Mouse (Mus musculus) kidney, adult 11 months (tissue): ENCODE data around the gene Nop16.
A peak's percentile ranks its signal among the peaks of the same experiment; 100 is the strongest.

Source experiments
- DNase-seq: peaks from one replicate; pipeline ENCODE4 v3.0.0; 2022

Gene Nop16

DNA sequence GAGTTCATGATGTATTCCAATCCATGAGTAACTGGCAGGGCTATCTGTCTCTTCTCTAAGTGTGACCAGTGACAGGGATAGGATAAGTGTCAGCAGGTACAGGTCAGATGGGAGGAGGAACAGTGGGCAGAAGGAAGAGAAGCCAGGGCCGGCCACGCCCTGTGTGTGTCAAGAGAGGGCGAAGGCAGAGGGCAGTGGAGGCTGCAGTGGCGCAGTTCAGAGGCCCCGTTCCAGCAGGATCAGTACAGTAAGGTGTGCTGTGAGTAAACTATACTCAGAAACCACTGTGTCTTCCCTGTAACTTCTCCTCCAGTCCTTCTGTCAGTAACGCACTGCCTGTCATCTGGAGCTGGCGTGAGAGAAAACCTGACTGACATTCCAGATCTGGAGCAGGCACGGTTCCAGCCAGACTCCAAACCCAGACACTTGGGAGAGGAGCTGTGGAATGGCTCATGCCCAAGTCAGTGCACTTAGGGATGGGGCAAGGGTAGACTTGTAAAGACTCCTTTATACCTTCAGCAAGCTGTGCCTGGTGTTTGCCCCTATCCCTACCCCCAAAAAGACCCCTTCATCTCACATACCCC is 6.3 kb upstream of the Nop16 start:
- DNase-seq: no peak

DNA sequence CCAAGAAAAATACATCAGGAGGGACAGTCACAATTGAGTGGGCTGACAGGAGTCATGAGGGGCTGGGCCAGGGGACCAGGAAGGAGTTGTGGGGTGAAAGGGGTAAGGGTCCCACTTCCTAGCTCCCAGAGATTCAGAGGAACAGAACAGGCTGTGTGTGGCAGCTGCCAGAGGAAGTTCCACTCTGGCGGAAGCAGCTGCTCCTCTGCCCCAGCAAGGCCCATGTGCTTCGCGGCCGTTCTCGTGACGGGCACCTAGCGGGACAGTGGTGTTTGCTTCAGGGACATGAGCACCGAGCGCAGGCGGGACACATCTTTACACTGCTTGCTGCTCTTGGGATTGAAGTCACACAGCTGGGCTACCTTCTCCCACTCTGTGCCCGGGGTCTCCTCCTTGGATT is 3.7 kb upstream of the Nop16 start:
- DNase-seq: no peak

DNA sequence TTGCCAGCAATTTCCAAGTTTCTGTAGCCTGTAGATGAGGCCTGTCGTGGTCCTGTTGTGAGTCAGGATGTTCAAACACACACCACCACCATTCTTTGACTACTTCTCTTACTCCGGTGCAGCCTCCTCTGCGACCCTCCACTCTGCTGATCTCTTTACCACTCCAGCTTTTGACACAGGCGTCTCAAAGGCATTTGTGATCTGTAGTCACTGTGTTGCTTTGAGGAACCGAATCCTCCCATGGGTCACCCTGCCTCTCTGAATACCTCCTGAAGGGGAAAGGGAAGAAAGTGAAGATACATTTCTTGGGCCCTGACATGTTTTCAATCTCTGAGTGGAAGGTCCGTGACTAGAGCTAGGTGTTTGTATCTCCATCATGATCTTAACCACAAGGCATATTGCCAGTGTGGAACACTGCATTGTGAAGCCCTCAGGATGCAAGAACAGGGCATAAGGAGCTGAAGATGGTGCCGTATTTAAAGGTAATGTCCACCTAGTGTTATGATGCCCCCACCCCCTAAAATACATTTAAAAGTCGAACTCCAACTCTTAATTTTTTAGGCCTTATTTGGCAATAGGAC is 2.0 kb upstream of the Nop16 start:
- DNase-seq: no peak

DNA sequence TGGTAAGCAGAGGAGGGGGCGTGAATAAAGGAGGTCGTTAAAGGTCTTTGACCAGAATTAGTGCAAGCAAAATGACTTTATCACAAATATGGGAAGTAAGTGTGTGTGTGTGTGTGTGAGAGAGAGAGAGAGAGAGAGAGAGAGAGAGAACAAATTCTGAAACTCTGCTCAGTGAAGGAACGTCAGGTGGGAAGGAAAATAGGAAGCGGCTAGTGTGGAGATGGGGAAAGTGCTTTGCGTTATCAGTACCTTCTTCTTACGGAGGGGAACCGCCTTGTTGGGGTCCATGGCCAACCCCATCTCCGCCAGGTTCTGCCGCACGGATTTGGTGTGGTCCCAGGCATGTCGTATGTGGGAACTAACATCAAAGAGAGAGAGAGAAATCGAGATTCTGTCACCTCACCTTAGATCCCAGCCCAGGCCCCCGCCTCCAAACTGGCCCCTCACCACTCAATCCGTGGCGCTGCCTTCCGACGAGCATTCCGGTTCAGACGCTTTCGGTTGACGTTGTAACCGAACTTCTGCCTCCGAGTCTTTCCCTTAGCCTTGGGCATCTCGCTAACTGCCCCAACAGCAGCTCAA is 385 bp downstream of the Nop16 start:
- DNase-seq: no peak

DNA sequence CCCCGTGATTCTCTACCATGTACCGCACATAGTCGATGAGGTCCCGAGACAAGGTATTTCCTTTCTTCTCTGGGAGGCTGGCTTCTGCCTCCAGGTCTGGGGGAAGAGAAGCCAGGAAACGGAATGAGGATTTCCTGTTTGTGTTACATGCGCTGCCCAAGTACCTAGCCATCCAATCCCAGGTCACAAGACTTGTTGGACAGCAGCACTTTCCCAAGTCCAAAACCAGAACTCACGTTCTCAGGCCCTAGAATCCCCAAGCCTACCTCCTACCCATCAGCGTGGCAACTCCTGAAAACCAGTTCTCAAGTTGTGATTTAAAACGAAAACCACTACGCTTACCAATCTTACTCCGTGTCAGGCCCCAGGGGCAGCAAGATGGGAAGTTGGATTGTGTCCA is 4.1 kb downstream of the Nop16 start:
- DNase-seq: no peak

DNA sequence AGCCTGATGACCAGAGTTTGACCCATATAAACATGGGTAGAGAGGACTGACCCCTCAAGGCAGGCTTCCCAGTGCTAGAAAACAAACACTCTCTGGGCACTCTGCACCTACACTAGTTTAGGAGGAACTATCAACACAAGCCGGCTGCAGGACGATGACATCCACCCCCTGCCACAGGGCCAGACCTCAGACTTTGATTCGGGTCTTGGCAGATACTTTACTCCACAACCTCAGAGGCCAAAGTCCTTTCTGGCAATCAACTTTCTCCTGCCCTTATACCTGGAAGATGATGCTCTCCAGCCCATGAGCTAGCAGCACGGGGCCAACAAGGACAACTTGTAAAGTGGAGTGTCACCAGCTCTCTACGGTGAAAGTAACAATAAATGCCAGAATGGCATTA is 7.0 kb downstream of the Nop16 start:
- DNase-seq: peak; percentile 56

DNA sequence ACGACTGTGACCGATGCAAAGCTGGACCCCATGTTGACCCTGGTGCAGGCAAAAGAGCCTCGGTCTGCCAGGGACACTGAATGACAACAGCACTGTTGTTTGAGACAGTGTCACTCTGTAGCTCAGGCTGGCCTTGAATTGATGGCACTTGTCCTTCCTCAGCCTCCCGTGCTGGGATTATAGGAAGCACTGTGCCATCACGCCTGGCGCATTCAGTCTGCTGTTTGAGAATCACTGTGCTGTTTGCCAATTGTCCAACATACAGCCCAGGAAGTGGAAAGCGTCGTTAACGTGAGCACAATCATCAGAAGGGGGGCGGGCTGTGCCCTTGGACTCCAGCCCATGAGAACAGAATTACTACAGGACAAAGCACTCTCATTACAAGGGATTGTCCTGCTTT is 7.8 kb downstream of the Nop16 start:
- DNase-seq: no peak

DNA sequence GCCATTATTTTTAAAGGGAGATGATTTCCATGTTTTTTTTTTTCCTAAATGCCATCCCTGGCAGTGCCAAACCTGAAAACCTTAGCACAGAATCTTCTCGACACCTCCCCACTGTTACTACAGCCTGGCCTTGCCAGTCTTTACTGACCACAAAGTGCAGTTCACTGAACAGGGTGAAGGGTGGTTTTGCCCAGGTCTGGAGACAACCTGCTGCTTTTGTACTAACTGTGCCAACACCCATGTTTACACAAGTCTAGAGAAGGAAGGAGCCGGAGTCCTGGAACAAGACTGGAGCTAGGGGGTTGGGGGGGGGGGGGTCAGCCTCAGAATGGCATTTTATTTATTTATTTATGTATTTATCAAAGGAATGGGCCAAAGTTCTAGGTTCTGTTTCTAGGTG is 8.5 kb downstream of the Nop16 start:
- peak; percentile 34 for DNase-seq

DNA sequence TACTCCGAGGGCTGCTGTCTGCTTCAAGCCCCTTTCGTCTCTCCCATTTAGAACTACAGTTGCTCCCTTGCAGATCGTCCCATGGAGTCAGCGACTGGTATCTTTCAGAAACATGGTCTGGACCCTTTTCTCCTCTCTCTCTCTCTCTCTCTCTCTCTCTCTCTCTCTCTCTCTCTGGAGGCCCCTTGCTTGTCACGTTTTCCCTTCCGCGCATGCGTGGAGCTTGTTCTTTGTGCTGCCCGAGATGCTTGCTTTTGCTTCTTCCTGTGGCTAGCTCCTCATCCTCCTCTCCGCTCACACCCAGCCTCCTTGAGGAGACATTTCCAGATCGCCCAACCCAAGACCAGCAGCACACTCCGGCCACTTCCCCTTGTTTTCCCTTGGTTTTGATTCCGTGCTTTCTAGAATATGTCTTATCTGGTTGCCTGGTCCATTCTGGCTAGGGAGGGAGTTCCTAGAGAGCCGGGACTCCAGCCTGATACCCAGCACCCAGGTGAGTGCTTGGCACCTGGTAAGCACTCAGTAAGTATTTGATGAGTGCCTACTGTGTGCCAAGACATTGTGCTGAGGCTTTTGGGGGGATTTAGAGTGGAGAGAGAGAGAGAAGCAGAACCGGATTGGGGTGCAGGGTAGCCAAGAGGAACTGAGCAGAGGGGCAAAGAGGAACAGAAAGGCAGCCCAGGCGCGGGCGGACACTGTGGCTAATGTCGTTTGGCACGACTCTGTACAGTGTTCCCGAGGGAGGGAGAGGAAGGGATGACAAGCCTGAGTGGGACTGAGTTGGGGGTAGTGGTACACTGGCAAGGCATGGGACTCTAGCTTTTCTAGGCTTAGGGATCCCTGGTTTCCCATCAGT is 12.0 kb downstream of the Nop16 start:
- DNase-seq: no peak

DNA sequence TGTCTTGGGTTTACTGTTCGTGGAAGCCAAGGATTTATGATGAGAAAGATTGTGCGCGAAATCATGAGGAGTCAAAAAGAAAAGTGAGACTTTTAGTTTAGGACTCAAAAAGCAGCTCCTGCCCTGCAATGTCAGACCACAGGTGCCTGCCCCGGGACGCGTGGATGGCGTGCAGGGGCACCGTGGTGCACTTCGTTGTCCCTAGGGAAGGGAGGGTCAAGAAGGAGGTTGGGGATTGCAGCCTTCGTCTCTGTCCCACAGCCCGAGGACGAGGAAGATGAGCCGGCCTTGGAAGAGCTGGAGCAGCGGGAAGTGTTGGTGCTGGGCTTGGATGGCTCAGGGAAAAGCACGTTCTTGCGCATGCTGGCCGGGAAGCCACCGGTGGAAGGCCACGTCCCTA is 14.4 kb downstream of the Nop16 start:
- DNase-seq: no peak

DNA sequence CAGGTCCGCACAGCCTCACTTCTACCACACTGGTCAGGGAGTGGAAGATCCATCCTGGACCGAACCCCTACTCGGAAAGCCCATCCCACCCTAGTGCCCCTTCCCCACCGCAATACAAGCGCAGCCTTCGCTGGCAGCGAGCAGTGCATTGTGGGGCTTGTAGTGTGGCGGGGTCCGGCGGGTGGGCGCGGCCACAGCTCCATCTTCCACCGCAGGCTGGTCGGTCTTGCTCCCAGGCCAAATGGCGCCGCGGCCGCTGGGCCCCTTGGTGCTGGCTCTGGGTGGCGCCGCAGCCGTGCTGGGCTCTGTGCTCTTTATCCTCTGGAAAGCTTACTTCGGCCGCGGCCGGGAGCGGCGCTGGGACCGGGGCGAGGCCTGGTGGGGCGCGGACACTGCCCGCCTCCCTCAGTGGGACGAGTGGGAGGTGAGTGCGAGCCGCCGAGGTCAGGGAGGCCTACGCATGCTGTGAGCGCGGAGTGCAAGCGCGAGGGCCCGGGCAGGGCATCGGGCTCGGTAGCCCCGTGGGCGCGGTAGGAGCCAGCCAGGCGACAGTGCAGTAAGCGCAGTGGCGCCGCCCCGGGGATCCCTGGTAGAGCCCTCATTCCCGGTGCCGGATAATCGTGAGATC is 14.9 kb downstream of the Nop16 start, which contains the start of gene Arl10:
TSS of gene Arl10 (plus strand) at position 162 of the 628 bp plus-strand sequence.
- peak; percentile 78 for DNase-seq

DNA sequence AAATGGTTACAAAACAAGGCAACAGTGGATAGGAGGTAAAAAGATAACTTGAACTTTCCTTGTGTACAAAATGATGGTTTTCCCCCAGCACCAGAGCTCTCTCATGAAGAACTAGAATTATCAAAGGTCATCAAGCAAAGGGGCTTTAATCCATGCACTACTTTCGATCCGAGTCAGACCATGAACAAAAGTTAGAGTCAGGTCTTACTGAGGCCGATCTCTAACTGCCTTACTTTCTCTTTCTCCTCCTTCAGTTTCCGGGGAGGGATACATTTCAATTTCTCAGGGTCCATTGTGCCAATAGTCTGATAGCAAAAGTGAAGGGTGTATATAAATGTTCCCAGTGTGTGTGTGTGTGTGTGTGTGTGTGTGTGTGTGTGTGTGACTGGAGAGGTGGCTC is 17.3 kb downstream of the Nop16 start:
- DNase-seq: no peak

DNA sequence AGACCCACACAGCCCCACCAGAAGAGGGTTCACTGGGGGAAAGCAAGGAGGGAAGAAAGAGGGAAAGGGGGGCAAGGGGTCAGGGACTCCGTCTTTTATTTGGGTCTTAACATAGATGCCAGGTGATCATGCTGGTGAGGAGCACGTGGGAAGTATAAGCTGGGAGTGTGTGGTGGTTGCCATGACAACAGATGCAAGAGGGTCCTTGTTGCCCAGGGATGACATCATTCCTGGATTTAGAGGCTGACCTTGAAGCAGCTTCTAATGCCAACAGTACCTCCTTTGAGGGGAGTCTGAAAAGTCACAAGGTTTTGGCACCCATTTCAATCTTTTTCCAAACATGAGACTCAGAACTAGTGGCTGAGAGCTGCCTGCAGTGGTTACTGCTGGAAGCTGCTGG is 18.3 kb downstream of the Nop16 start:
- DNase-seq: no peak

DNA sequence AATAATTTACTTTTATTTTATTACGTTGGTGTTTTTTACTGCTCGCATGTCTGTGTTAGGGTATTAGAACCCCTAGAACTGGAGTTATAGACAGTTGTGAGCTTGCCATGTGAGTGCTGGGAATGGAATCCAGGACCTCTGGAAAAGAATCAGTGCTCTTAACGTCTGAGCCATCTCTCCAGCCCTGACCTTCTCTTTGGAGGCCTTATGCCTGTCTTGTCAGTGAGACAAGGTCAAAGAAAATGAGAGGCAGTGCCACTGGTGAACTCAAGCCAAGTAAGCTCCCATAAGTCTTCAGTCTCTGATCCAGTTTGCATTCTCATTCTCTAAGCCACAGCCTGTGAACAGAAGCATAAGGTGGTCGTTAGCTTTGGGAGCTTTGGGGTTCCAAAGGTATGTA is 19.2 kb downstream of the Nop16 start:
- DNase-seq: no peak

DNA sequence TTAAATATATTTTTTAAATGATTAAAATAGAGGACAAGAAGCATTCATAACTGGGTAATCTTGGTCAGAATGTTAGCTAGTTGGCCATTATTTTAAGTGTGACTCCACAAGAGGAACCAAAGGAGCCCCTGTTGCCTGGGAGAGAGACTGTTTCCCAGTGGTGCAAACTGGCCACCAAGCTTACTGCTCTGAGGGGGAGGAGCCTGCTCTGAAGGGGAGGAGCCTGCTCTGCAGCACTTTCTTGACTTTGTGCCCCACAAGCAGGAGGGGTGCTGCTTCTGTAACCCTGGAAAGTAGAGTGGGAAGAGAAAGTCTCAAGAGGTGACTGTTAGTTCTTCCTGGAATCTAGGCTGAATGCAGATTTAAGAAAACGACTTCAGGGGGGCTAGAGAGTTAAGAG is 20.6 kb downstream of the Nop16 start:
- DNase-seq: no peak

DNA sequence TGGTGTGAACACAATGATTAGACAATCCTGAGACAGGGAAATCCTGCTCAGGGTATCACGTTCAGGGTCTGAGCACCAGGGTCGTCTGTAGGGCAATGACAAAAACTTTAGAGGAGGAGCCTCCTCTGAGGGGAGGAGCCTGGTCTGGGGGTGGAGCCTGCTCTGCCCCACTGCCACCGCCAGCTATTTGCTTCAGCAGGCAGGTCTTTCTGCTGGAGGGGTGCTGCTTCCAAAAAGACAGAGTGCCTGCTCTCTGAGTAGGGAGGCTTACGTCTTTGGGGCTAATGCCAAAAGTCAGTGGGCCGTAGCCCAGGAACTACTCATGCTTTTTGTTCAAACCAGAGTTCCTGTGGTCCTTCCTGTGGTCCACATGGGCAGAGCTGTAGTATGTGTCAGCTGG is 21.5 kb downstream of the Nop16 start:
- peak; percentile 44 for DNase-seq

DNA sequence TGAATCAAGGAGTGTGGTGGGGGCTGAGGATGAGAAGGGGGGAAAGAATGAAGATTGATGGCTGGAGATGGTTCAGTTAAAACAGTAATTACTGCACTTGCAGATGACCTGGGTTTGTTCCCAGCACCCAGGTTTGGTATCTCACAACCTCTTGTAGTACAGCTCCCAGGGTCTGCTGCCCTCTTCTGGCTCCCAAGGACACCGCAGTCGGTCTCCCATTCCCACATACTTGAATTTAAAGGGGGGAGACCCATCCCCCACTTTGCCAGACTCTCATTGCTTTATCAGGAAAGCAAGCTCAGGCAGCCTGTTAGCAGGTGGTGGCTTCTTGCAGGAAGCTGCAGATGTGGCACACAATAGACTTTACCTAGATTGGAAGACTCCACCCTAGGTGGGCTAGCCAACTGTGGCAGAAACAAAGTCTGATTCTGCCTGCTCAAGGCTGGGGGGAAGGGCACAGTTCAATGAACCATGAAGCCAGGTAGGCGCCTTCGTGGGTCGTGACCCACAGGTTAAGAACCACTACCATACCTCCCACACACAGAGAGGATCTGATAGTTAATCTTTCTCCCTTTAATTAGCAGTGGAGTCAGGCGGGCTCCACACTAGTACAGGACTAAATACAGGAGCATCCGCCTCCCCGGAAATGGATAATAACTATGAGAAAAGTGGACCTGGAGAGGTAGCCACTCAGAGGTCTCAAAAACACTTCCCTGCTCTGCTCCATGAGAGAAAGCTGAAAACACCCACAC is 24.1 kb downstream of the Nop16 start:
- DNase-seq: peak; percentile 88

DNA sequence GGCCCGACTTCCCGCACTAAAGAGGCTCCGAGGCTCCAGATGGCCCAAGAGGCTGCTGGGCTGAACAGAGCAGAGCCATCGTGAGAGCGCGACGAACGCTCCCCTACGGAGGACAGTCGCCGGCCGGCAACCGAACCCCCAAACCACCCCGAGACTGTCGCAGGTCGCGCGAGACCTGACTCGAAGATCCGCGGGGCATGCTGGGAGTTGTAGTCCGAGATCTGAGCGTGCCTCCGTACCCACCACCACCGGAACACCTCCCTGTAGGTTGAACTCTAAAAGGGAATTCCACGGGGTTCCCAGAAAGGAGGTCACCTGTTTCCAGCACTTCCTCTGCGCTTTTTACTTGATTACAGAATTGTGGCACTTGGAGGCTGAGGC is 24.7 kb downstream of the Nop16 start, which contains the start of gene 4833439L19Rik:
TSS of gene 4833439L19Rik (minus strand) at position 235 of the 381 bp plus-strand sequence.
- peak; percentile 93 for DNase-seq

DNA sequence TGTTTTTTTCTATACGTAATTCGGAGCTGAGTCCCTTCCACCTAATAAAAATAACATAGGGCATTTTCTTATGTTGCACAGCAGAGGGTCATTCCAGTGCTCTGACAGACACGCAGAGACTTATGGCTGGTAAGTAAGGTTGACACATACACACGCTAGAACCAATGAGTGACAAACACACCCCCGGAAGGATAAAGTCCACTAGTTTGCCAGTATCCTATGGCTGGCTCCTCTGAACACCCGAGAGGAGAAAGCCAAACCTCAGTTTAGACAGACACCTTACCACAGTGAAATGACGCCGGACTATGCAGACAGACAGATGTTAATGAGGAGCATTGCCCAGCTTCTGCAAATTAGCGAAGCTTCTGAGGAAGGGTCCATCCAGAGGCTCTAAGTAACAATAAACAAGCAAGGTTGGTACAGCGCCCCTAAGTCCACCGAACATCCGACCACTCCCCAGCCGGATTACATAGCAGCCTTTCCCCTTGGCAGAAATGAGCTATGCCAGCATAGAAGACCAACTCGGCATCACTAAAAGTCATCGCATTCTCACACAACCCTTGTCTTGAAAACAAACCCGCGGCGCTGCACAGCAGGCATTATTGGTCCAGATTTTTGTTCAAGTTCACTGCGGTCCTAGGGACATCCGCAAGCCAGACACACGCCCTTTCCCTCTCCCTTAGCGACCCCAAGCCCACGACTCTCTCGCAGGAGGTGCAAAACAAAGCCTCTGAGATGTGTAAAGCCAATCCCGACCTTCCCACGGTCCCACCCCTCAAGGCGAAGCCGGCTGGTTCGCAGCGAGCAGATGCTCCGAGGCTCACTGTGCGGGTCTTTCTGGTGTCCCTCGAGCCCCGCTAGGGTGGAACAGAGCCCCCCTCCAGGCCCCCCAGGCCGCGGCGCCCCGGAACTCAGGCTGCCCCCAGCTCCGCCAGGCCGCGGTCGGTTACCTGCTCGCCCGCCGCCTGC is 25.4 kb downstream of the Nop16 start:
- DNase-seq: no peak

DNA sequence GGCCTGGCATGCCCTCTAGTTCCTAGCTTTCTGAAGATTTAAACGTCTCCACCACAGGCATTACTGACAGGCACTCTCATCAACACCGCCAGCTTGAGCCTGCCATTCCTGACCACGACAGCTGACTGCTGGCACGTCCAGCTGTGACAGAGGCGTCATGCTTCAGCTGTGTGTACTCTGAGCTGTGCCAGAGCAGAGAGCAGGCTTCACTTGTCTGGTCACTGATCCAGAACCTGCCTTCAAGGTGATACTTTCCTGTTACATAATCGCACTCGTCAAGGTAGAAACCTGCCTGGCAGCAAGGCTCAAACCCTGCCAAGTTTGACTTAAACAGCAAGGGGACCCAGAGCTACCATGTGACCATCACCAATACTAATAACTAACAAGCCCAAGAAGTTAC is 27.3 kb downstream of the Nop16 start:
- DNase-seq: peak; percentile 98

DNA sequence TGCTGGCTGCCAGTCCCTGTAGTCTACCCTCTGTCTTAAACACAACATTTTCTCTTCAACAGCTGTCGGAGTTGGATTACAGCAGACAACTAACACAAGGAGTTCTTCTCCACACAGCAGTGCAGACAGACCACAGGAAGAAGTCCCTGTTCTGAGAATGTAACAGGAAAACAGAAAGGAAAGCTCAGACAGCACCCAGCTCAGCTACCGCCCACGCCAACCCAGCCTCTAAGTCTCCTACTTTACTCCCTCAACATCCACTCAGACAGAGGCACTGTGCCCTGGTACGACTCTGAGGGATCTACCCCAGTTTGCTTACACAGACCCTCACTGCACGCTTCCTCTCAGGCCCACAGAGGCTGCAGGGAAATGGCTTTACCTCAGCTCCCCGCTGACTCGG is 29.3 kb downstream of the Nop16 start:
- no peak for DNase-seq
